In genomic region chr7:49065621-49066475, GRCm38 (mm10) we compare ENCODE assay signal across 10 mouse cellular contexts.
A peak's percentile ranks its signal among the peaks of the same experiment; 100 is the strongest.
DNase-seq lines count a peak whose midpoint lies in the region; ATAC-seq and TF ChIP-seq lines count a peak whose summit lies in the region.
"Had no signal": no experiment of that assay in that cellular context is flagged by ENCODE, and none has a peak within 500 bp of the region (broad histone marks: within the 10 kb centered on the region; RNA-seq: fewer than 3 reads in every experiment).

No protein-coding gene starts in this region.

- peak overlapping the region; percentile 55 for H3K27ac ChIP-seq in heart, embryonic 16.5 days (ENCODE audit: low read length)
- H3K27ac ChIP-seq in heart, embryonic 12.5 days (ENCODE audit: poor library complexity, severe bottlenecking): no peak overlapping the region
- H3K27ac ChIP-seq in forebrain, embryonic 12.5 days: peak overlapping the region; percentile 60
- no peak overlapping the region; the same call in 1 of the 2 replicates for H3K27ac ChIP-seq in limb, embryonic 11.5 days (replicated peaks; ENCODE audit: low read depth, low read length)
- H3K27ac ChIP-seq in small intestine, adult 2 months (ENCODE audit: insufficient read depth, low read depth, low read length): no peak overlapping the region
- H3K27ac ChIP-seq: lung, embryonic 15.5 days had no signal

- peak; percentile 19; the same call in 1 of the 2 replicates for TF ChIP-seq CTCF in small intestine, adult 2 months (IDR thresholded peaks at IDR 0.05; ENCODE audit: extremely low read depth, insufficient read length, insufficient replicate concordance, low read depth, low read length)

- no peak overlapping the region for H3K4me2 ChIP-seq in heart, embryonic 16.5 days (ENCODE audit: low read depth, low read length)
- H3K4me2 ChIP-seq in heart, embryonic 12.5 days: no peak overlapping the region
- no peak overlapping the region for H3K4me2 ChIP-seq in forebrain, embryonic 12.5 days
- H3K4me2 ChIP-seq in limb, embryonic 11.5 days (ENCODE audit: low read depth, severe bottlenecking): no peak overlapping the region
- H3K4me2 ChIP-seq: lung, embryonic 15.5 days had no signal

- no peak for ATAC-seq in heart, embryonic 16.5 days (replicated peaks; ENCODE audit: extremely low read depth, insufficient read depth, low FRiP score)
- ATAC-seq in heart, embryonic 12.5 days (ENCODE audit: insufficient number of reproducible peaks, low FRiP score): no peak
- ATAC-seq in forebrain, embryonic 12.5 days (ENCODE audit: low FRiP score): peak; percentile 45
- ATAC-seq in limb, embryonic 11.5 days (ENCODE audit: insufficient number of reproducible peaks, low FRiP score, low TSS enrichment, low read depth): no peak

- peaks cover 17% of the 10 kb centered on the region for H3K4me1 ChIP-seq in heart, embryonic 16.5 days (ENCODE audit: control insufficient read depth, insufficient read depth, low read length)
- peaks cover 18% of the 10 kb centered on the region for H3K4me1 ChIP-seq in heart, embryonic 12.5 days (replicated peaks)
- peaks cover 59% of the 10 kb centered on the region for H3K4me1 ChIP-seq in forebrain, embryonic 12.5 days
- H3K4me1 ChIP-seq in limb, embryonic 11.5 days (ENCODE audit: control insufficient read depth, insufficient read depth, low read length): no peaks in the 10 kb centered on the region
- H3K4me1 ChIP-seq in small intestine, adult 2 months (ENCODE audit: control insufficient read depth, insufficient read depth, insufficient read length, low read length): 0 out of 2 replicates have a peak, but pooled peaks cover 2% of the 10 kb centered on the region

- no peaks in the 10 kb centered on the region for H3K9me3 ChIP-seq in heart, embryonic 16.5 days (replicated peaks; ENCODE audit: control insufficient read depth, low read length)
- H3K9me3 ChIP-seq in heart, embryonic 12.5 days (replicated peaks): no peaks in the 10 kb centered on the region
- H3K9me3 ChIP-seq in forebrain, embryonic 12.5 days: no peaks in the 10 kb centered on the region
- H3K9me3 ChIP-seq in limb, embryonic 11.5 days (ENCODE audit: control insufficient read depth, low read length): no peaks in the 10 kb centered on the region
- H3K9me3 ChIP-seq: lung, embryonic 15.5 days had no signal

- DNase-seq in adipocyte (ENCODE audit: low spot score): peak; percentile 16
- DNase-seq in limb, embryonic 11.5 days (ENCODE audit: low spot score): peak; percentile 27
- DNase-seq in gastrocnemius, adult 8-10 months (ENCODE audit: low spot score in 2 of 2): no peak
- no peak for DNase-seq in frontal cortex, postnatal 36 days (ENCODE audit: low spot score in 2 of 2)

- no peak for TF ChIP-seq POLR2A in small intestine, adult 2 months (IDR thresholded peaks at IDR 0.05; ENCODE audit: low read depth, low read length)

- no peak overlapping the region for H3K4me3 ChIP-seq in heart, embryonic 16.5 days (ENCODE audit: low read length)
- no peak overlapping the region for H3K4me3 ChIP-seq in heart, embryonic 12.5 days
- no peak overlapping the region for H3K4me3 ChIP-seq in forebrain, embryonic 12.5 days (replicated peaks)
- no peak overlapping the region for H3K4me3 ChIP-seq in limb, embryonic 11.5 days (ENCODE audit: low read depth, low read length)
- no peak overlapping the region for H3K4me3 ChIP-seq in small intestine, adult 2 months (ENCODE audit: low read depth, low read length)
- H3K4me3 ChIP-seq: erythroblast, embryonic 14.5 days; lung, embryonic 15.5 days had no signal

- WGBS in heart, embryonic 16.5 days: 77% methylated on average over 9 of the region's 9 CpGs
- WGBS in heart, embryonic 12.5 days: 67% methylated on average over 9 of the region's 9 CpGs
- 19% methylated on average over 9 of the region's 9 CpGs for WGBS in forebrain, embryonic 12.5 days
- WGBS in limb, embryonic 11.5 days: 54% methylated on average over 9 of the region's 9 CpGs
- 60% methylated on average over 9 of the region's 9 CpGs for WGBS in small intestine, adult 2 months

- H3K27me3 ChIP-seq in heart, embryonic 16.5 days (ENCODE audit: control insufficient read depth, insufficient read depth, low read length): no peaks in the 10 kb centered on the region
- no peaks in the 10 kb centered on the region for H3K27me3 ChIP-seq in heart, embryonic 12.5 days (replicated peaks)
- H3K27me3 ChIP-seq in forebrain, embryonic 12.5 days: peaks cover 65% of the 10 kb centered on the region
- no peaks in the 10 kb centered on the region for H3K27me3 ChIP-seq in limb, embryonic 11.5 days (ENCODE audit: control insufficient read depth, insufficient read depth, low read length)
- H3K27me3 ChIP-seq in small intestine, adult 2 months (ENCODE audit: control insufficient read depth, insufficient read depth, low read length): no peaks in the 10 kb centered on the region
- H3K27me3 ChIP-seq: lung, embryonic 15.5 days had no signal

- no peaks in the 10 kb centered on the region for H3K36me3 ChIP-seq in heart, embryonic 16.5 days (ENCODE audit: control insufficient read depth, insufficient read depth)
- no peaks in the 10 kb centered on the region for H3K36me3 ChIP-seq in heart, embryonic 12.5 days
- H3K36me3 ChIP-seq in forebrain, embryonic 12.5 days (replicated peaks): no peaks in the 10 kb centered on the region
- H3K36me3 ChIP-seq in limb, embryonic 11.5 days (ENCODE audit: control insufficient read depth, insufficient read depth, low read length): no peaks in the 10 kb centered on the region
- H3K36me3 ChIP-seq in small intestine, adult 2 months (ENCODE audit: control insufficient read depth, insufficient read depth, low read length): no peaks in the 10 kb centered on the region
- H3K36me3 ChIP-seq: lung, embryonic 15.5 days had no signal

- no peak overlapping the region for H3K9ac ChIP-seq in heart, embryonic 16.5 days (ENCODE audit: low read length)
- no peak overlapping the region for H3K9ac ChIP-seq in heart, embryonic 12.5 days
- H3K9ac ChIP-seq in forebrain, embryonic 12.5 days: no peak overlapping the region
- no peak overlapping the region for H3K9ac ChIP-seq in limb, embryonic 11.5 days (ENCODE audit: low read length)
- H3K9ac ChIP-seq: lung, embryonic 15.5 days had no signal

Comparison
In these comparisons a context has a peak if more than half of its experiments do, and no peak if none do; other contexts are left out.
1. H3K27ac ChIP-seq: peak in heart, embryonic 16.5 days (single experiment) and forebrain, embryonic 12.5 days (single experiment); none in heart, embryonic 12.5 days (single experiment), limb, embryonic 11.5 days (single experiment) and small intestine, adult 2 months (single experiment).
2. DNase-seq: peak in adipocyte (single experiment) and limb, embryonic 11.5 days (single experiment); none in gastrocnemius, adult 8-10 months (0 of 2) and frontal cortex, postnatal 36 days (0 of 2).